Comparison of ENCODE assay signal across 25 mouse cellular contexts in the genomic region with DNA sequence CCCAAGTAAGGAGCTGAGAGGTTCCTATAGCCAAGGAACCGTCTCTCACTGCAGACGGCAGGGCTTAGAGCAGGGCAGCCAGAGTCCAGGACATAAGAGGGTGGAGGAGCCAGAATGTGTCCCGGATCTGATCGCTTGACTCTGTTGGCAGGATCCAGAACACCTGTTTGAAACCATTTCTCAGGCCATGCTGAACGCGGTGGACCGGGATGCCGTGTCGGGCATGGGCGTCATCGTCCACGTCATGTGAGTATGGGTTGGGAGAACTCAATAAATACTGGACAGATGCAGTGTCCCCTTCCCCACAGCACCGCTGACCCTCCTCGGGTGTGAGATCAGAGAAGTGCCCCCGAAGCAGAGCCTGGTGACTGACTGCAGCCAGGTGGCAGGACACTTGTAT. TPM values are rescaled to one million over a fixed set of nuclear protein-coding genes. Genes with fewer than 3 reads are reported as not detected.
DNase-seq lines count a peak whose midpoint lies in the region; ATAC-seq lines count a peak whose summit lies in the region.
"Had no signal": no experiment of that assay in that cellular context is flagged by ENCODE, and none has a peak within 500 bp of the region (broad histone marks: within the 10 kb centered on the region; RNA-seq: fewer than 3 reads in every experiment).

No protein-coding gene starts in this region.

- no peak overlapping the region for H3K4me3 ChIP-seq in kidney, embryonic 15.5 days (replicated peaks)
- H3K4me3 ChIP-seq in kidney, embryonic 14.5 days (ENCODE audit: low read length): no peak overlapping the region
- H3K4me3 ChIP-seq: embryonic facial prominence, embryonic 10.5 days; embryonic facial prominence, embryonic 12.5 days; forebrain, embryonic 13.5 days had no signal

- H3K9ac ChIP-seq in kidney, embryonic 15.5 days: no peak overlapping the region
- no peak overlapping the region for H3K9ac ChIP-seq in kidney, embryonic 14.5 days (ENCODE audit: low read depth, low read length)
- H3K9ac ChIP-seq: embryonic facial prominence, embryonic 12.5 days; forebrain, embryonic 13.5 days had no signal

- 0 out of 2 replicates have a peak overlapping the region, but pooled peaks have one; percentile 22 for H3K27ac ChIP-seq in kidney, embryonic 15.5 days
- no peak overlapping the region for H3K27ac ChIP-seq in kidney, embryonic 14.5 days (ENCODE audit: low read depth, low read length)
- H3K27ac ChIP-seq: embryonic facial prominence, embryonic 10.5 days; embryonic facial prominence, embryonic 12.5 days had no signal

- 89% methylated on average over 15 of the region's 15 CpGs for WGBS in kidney, embryonic 15.5 days
- 91% methylated on average over 15 of the region's 15 CpGs for WGBS in kidney, embryonic 14.5 days

- H3K27me3 ChIP-seq in kidney, embryonic 15.5 days: no peaks in the 10 kb centered on the region
- H3K27me3 ChIP-seq in kidney, embryonic 14.5 days (ENCODE audit: control insufficient read depth, insufficient read depth, low read length): no peaks in the 10 kb centered on the region
- H3K27me3 ChIP-seq: CH12.LX; embryonic facial prominence, embryonic 12.5 days; forebrain, embryonic 13.5 days; Patski had no signal

- DNase-seq in gastrocnemius, adult 18-20 months (ENCODE audit: low spot score): peak; percentile 85
- DNase-seq in gastrocnemius, postnatal 14 days: no peak
- peak; percentile 53 for DNase-seq in gastrocnemius, adult 8-10 months (ENCODE audit: low spot score in 2 of 2)
- no peak for DNase-seq in gastrocnemius, postnatal 10 days
- DNase-seq in gastrocnemius, postnatal 25 days: peak; percentile 60
- no peak for DNase-seq in ovary, postnatal 36 days (ENCODE audit: low spot score)
- DNase-seq: adrenal gland, adult 8-10 months; adrenal gland, postnatal 14 days; adrenal gland, postnatal 36 days; B cell, adult 2 months; cerebellum, adult 11-12 months; cerebellum, adult 2 months; cerebellum, adult 9-10 months; cerebellum, postnatal 10 days; cerebellum, postnatal 25 days had no signal

- no peaks in the 10 kb centered on the region for H3K4me1 ChIP-seq in kidney, embryonic 15.5 days
- no peaks in the 10 kb centered on the region for H3K4me1 ChIP-seq in kidney, embryonic 14.5 days (ENCODE audit: control insufficient read depth, insufficient read depth, low read length)
- H3K4me1 ChIP-seq: embryonic facial prominence, embryonic 10.5 days; embryonic facial prominence, embryonic 12.5 days; forebrain, embryonic 13.5 days had no signal

- no peak for ATAC-seq in kidney, embryonic 15.5 days (replicated peaks; ENCODE audit: low FRiP score)
- no peak for ATAC-seq in kidney, embryonic 14.5 days (ENCODE audit: low FRiP score, low TSS enrichment)
- ATAC-seq: activated CD4-positive, CD25-positive, alpha-beta regulatory T cell, adult 4 months; CD4-positive, CD25-positive, alpha-beta regulatory T cell, adult 4 months; forebrain, embryonic 13.5 days; Patski had no signal

- H3K36me3 ChIP-seq in kidney, embryonic 15.5 days: peaks cover 79% of the 10 kb centered on the region
- peaks cover 48% of the 10 kb centered on the region for H3K36me3 ChIP-seq in kidney, embryonic 14.5 days (ENCODE audit: control insufficient read depth, insufficient read depth, low read length)

- no peak overlapping the region for H3K4me2 ChIP-seq in kidney, embryonic 15.5 days
- no peak overlapping the region for H3K4me2 ChIP-seq in kidney, embryonic 14.5 days (replicated peaks; ENCODE audit: low read depth, low read length)
- H3K4me2 ChIP-seq: embryonic facial prominence, embryonic 12.5 days; forebrain, embryonic 13.5 days had no signal

- intact Hi-C loops in gastrocnemius, postnatal 14 days (cut with DNase I; ENCODE audit: low total_unique reads): no loop called here

- no peaks in the 10 kb centered on the region for H3K9me3 ChIP-seq in kidney, embryonic 15.5 days (replicated peaks)
- no peaks in the 10 kb centered on the region for H3K9me3 ChIP-seq in kidney, embryonic 14.5 days (ENCODE audit: control insufficient read depth, low read length)
- H3K9me3 ChIP-seq: embryonic facial prominence, embryonic 10.5 days; embryonic facial prominence, embryonic 12.5 days; forebrain, embryonic 13.5 days; G1E had no signal

RNA-seq across cellular contexts. Expression of gene Psmb3, which starts 9.1 kb away (rescaled TPM):
- 100 to 1,000 TPM; 150 to 167 TPM for total RNA-seq in gastrocnemius, adult 18-20 months (2021)
- total RNA-seq in gastrocnemius, postnatal 14 days (2021): 100 to 1,000 TPM; 146 to 154 TPM
- total RNA-seq in gastrocnemius, adult 8-10 months (2022): 100 to 1,000 TPM; 164 to 175 (median 171) TPM
- 100 to 1,000 TPM; 174 to 190 TPM for total RNA-seq in gastrocnemius, postnatal 10 days (2021)
- 475 and 488 TPM in 2 replicates for polyA plus RNA-seq in kidney, embryonic 15.5 days (2015; fragmentation: Nextera tagmentation; extraction: Ambion mirVana)
- polyA plus RNA-seq in kidney, embryonic 14.5 days (2014; fragmentation: Nextera tagmentation; extraction: Ambion mirVana): 525 and 539 TPM in 2 replicates
- total RNA-seq in gastrocnemius, postnatal 25 days (2021): 100 to 1,000 TPM; 128 TPM

RNA-seq across cellular contexts. Expression of gene Pcgf2, which starts 12.0 kb away (rescaled TPM):
- total RNA-seq in gastrocnemius, adult 18-20 months (2021): 1 to 10 TPM in 1 of 2 experiments, under 1 TPM in 1; 0.96 to 2.3 TPM
- total RNA-seq in gastrocnemius, postnatal 14 days (2021): 1 to 10 TPM; 6.5 to 7.7 TPM
- total RNA-seq in gastrocnemius, adult 8-10 months (2022): 1 to 10 TPM; 1.2 to 2.7 (median 1.5) TPM
- total RNA-seq in gastrocnemius, postnatal 10 days (2021): 10 to 100 TPM; 11.9 to 18.6 TPM
- 13.2 and 16.6 TPM in 2 replicates for polyA plus RNA-seq in kidney, embryonic 15.5 days (2015; fragmentation: Nextera tagmentation; extraction: Ambion mirVana)
- 19.3 and 23.1 TPM in 2 replicates for polyA plus RNA-seq in kidney, embryonic 14.5 days (2014; fragmentation: Nextera tagmentation; extraction: Ambion mirVana)
- 1 to 10 TPM; 2.4 to 3.3 TPM for total RNA-seq in gastrocnemius, postnatal 25 days (2021)

RNA-seq across cellular contexts. Expression of gene Cisd3, which starts 26.7 kb away (rescaled TPM):
- total RNA-seq in gastrocnemius, adult 18-20 months (2021): 100 to 1,000 TPM in 1 of 2 experiments, 10 to 100 TPM in 1; 96.7 to 102 TPM
- 100 to 1,000 TPM; 105 to 116 TPM for total RNA-seq in gastrocnemius, postnatal 14 days (2021)
- 100 to 1,000 TPM; 102 to 119 (median 105) TPM for total RNA-seq in gastrocnemius, adult 8-10 months (2022)
- total RNA-seq in gastrocnemius, postnatal 10 days (2021): 10 to 100 TPM; 84.5 to 99.4 TPM
- polyA plus RNA-seq in kidney, embryonic 15.5 days (2015; fragmentation: Nextera tagmentation; extraction: Ambion mirVana): 41.2 and 42.7 TPM in 2 replicates
- 30.5 and 34.2 TPM in 2 replicates for polyA plus RNA-seq in kidney, embryonic 14.5 days (2014; fragmentation: Nextera tagmentation; extraction: Ambion mirVana)
- total RNA-seq in gastrocnemius, postnatal 25 days (2021): 100 to 1,000 TPM; 109 to 113 TPM

RNA-seq across cellular contexts. Expression of gene Pip4k2b, which starts 32.2 kb away (rescaled TPM):
- 10 to 100 TPM; 64.7 TPM for total RNA-seq in gastrocnemius, adult 18-20 months (2021)
- 10 to 100 TPM; 33.3 to 38.5 TPM for total RNA-seq in gastrocnemius, postnatal 14 days (2021)
- 10 to 100 TPM; 68.1 to 81.6 (median 73.1) TPM for total RNA-seq in gastrocnemius, adult 8-10 months (2022)
- total RNA-seq in gastrocnemius, postnatal 10 days (2021): 10 to 100 TPM; 46.8 to 49.7 TPM
- 1.8 and 1.9 TPM in 2 replicates for polyA plus RNA-seq in kidney, embryonic 15.5 days (2015; fragmentation: Nextera tagmentation; extraction: Ambion mirVana)
- 1.9 and 2.6 TPM in 2 replicates for polyA plus RNA-seq in kidney, embryonic 14.5 days (2014; fragmentation: Nextera tagmentation; extraction: Ambion mirVana)
- 10 to 100 TPM; 38.9 to 45.0 TPM for total RNA-seq in gastrocnemius, postnatal 25 days (2021)

RNA-seq across cellular contexts. Expression of gene Mllt6, which starts 49.1 kb away (rescaled TPM):
- 10 to 100 TPM; 44.1 to 51.0 TPM for total RNA-seq in gastrocnemius, adult 18-20 months (2021)
- total RNA-seq in gastrocnemius, postnatal 14 days (2021): 10 to 100 TPM; 26.2 to 27.4 TPM
- 10 to 100 TPM; 45.5 to 63.7 (median 51.7) TPM for total RNA-seq in gastrocnemius, adult 8-10 months (2022)
- 10 to 100 TPM; 32.2 to 32.4 TPM for total RNA-seq in gastrocnemius, postnatal 10 days (2021)
- 2.8 and 3.9 TPM in 2 replicates for polyA plus RNA-seq in kidney, embryonic 15.5 days (2015; fragmentation: Nextera tagmentation; extraction: Ambion mirVana)
- polyA plus RNA-seq in kidney, embryonic 14.5 days (2014; fragmentation: Nextera tagmentation; extraction: Ambion mirVana): 5.7 and 10.0 TPM in 2 replicates
- 10 to 100 TPM; 33.0 to 40.5 TPM for total RNA-seq in gastrocnemius, postnatal 25 days (2021)

Comparison
In these comparisons a context has a peak if more than half of its experiments do, and no peak if none do; other contexts are left out.
1. DNase-seq: peak in gastrocnemius, adult 18-20 months (single experiment), gastrocnemius, adult 8-10 months (2 of 2) and gastrocnemius, postnatal 25 days (single experiment); none in gastrocnemius, postnatal 14 days (single experiment), gastrocnemius, postnatal 10 days (single experiment) and ovary, postnatal 36 days (single experiment).